Mouse (Mus musculus) frontal cortex, postnatal 25 days (tissue): Measurements from ENCODE around the gene Cct3.
"Not testable (repeated sequence)": the region's sequence is repeated elsewhere in the genome, so short reads cannot be mapped to it uniquely, and the experiment has no call there.

ENCODE experiments used
- DNase-seq, 2 experiments: peaks; one replicate each; pipeline ENCODE4 v3.0.0; 2022; ENCODE audit warnings: low spot score in 2 of 2

Gene Cct3

GRCm38 (mm10) chr3:88361096-88361495 is 64.2 kb downstream of the Cct3 start:
- no peak for DNase-seq

GRCm38 (mm10) chr3:88361612-88362313 is 64.8 kb downstream of the Cct3 start:
- no peak for DNase-seq

GRCm38 (mm10) chr3:88363700-88364099 is 66.8 kb downstream of the Cct3 start:
- no peak for DNase-seq

- no peak for DNase-seq
Observed at GRCm38 (mm10) chr3:88364337-88364736, 67.4 kb downstream of the Cct3 start, which contains the start of gene Paqr6. Paqr6 (plus strand) TSS chr3:88364584.

- DNase-seq = no peak
Observed at GRCm38 (mm10) chr3:88365705-88366361, 68.9 kb downstream of the Cct3 start.

GRCm38 (mm10) chr3:88366830-88367428 is 70.0 kb downstream of the Cct3 start:
- DNase-seq = peak in 1 of 2 experiments; percentile 53

- DNase-seq = not testable (repeated sequence)
Observed at GRCm38 (mm10) chr3:88367517-88367916, 70.6 kb downstream of the Cct3 start.

- not testable (repeated sequence) for DNase-seq
Observed at GRCm38 (mm10) chr3:88368511-88368910, 71.6 kb downstream of the Cct3 start.
